Mouse (Mus musculus): ENCODE measurements around the gene Morc1.

DNA sequence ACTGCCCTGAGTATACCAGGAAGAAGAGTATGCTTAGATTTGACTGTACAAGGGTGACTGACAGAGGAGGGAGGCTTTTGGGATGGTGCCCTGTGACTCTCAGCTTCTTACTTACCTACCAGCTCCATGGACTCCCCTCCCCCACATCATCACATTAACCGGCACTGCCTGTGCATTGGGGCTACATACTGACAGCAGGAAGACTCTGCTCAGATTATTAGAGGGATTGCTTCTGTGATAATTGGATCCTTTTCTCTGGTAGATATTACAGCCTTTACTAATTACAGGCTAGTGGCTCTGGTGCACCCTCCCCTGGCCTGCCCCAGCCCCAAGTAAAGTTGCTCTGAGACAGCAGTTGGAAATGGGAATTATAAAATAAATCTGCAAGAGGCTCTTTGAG is 1.6 kb upstream of the Morc1 start:
- TF ChIP-seq CTCF (IDR thresholded peaks at IDR 0.05; ENCODE audit: borderline replicate concordance, insufficient read depth, low read depth, low read length) = no peak
- TF ChIP-seq POLR2A (IDR thresholded peaks at IDR 0.05; ENCODE audit: borderline replicate concordance, insufficient read depth, low read length) = no peak
